Mouse (Mus musculus) kidney, adult 2 months (tissue): Measurements from ENCODE around the gene Sox18. TPM values are rescaled to one million over a fixed set of nuclear protein-coding genes. Genes with fewer than 3 reads are reported as not detected.

Source experiments
- DNase-seq: peaks from one replicate; pipeline ENCODE4 v3.0.0; 2021
- H3K27ac ChIP-seq: fragments of 200-500 bp; 2 replicates; pipeline ENCODE4 v1.5.1; 2012; ENCODE audit warnings: low read depth, low read length, control low read depth, inconsistent platforms; ENCODE audit not compliant: insufficient read depth
- H3K27me3 ChIP-seq: fragments of 200-500 bp; replicated peaks from 2 replicates; pipeline ENCODE4 v1.6.1; 2012; ENCODE audit warnings: mild to moderate bottlenecking, moderate library complexity, low read length, inconsistent platforms; ENCODE audit not compliant: control insufficient read depth, insufficient read depth
- H3K36me3 ChIP-seq: fragments of 200-500 bp; 2 replicates; pipeline ENCODE4 v1.6.1; 2012; ENCODE audit warnings: mild to moderate bottlenecking, moderate library complexity, low read length, inconsistent platforms; ENCODE audit not compliant: control insufficient read depth, insufficient read depth
- H3K4me1 ChIP-seq: fragments of 200-500 bp; 2 replicates; pipeline ENCODE4 v1.6.1; 2011; ENCODE audit warnings: low read length; ENCODE audit not compliant: control insufficient read depth, insufficient read depth
- H3K4me3 ChIP-seq: fragments of 200-500 bp; 2 replicates; pipeline ENCODE4 v1.5.1; 2011; ENCODE audit warnings: mild to moderate bottlenecking, low read depth, low read length, control low read depth; ENCODE audit not compliant: insufficient read depth
- CTCF ChIP-seq: fragments of 200-500 bp; conservative IDR thresholded peaks from 2 replicates; pipeline ENCODE4 v1.5.1; 2011; ENCODE audit warnings: low read depth, mild to moderate bottlenecking, control low read depth, low read length, moderate library complexity, mixed read lengths; ENCODE audit not compliant: insufficient read depth, insufficient read length
- POLR2A ChIP-seq: fragments of 200-500 bp; IDR thresholded peaks from one replicate; pipeline ENCODE4 v1.6.1; 2011; ENCODE audit warnings: low read depth, low read length, control low read depth
- WGBS: fragments of 180-500 bp; shearing (Covaris S2); methylation state at CpG from one replicate; pipeline ENCODE4 v1.1.7; 2018; 5-methylcytosine and 5-hydroxymethylcytosine counted together
- polyA plus RNA-seq: library from polyadenylated mRNA; depleted of rRNA; stranded (reverse); fragments of >200 nt; gene quantifications from 2 replicates; pipeline ENCODE4 v1.2.3, GENCODE M21; 2012

Gene Sox18
- polyA plus RNA-seq, 1 experiment = 53.9 TPM

- DNase-seq = no peak
- Histone ChIP-seq H3K27me3 (no peaks in the 10 kb centered on the region), H3K36me3 (no peaks in the 10 kb centered on the region), H3K4me1 (no peaks in the 10 kb centered on the region), H3K27ac (no peak overlapping the region), H3K4me3 (no peak overlapping the region)
- WGBS = 81% methylated on average over 6 of the region's 6 CpGs
- no peak for TF ChIP-seq POLR2A
- no peak for TF ChIP-seq CTCF
Measured at GRCm38 (mm10) chr2:181691083-181691482, 19.6 kb upstream of the Sox18 start.

GRCm38 (mm10) chr2:181689466-181690160, 18.2 kb upstream of the Sox18 start:
- 88% methylated on average over 10 of the region's 10 CpGs for WGBS
- no peak for DNase-seq
- H3K4me3 ChIP-seq = no peak overlapping the region

DNA sequence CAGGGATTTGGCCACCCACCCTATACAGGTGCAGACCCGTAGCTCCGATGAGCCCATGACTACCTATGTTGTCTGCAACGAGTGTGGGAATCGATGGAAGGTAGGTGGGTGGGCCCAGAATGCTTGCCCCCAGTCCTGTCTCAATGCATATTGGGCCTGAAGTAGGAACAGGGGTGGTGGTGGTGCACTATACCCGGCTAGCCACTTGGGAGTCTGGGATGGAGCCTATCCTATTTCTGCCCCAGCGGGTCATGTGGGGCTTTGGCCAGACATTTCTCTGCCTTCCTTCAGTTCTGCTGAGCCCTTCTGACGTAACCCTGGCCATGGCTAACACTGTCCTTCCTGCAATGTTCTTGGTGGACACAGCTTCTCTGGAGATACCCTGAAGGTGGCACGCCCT, 16.1 kb upstream of the Sox18 start:
- 93% methylated on average over 8 of the region's 8 CpGs for WGBS
- H3K36me3 ChIP-seq = no peaks in the 10 kb centered on the region
- no peak for DNase-seq
- H3K27ac ChIP-seq = no peak overlapping the region
- H3K4me3 ChIP-seq = no peak overlapping the region
- H3K27me3 ChIP-seq = no peaks in the 10 kb centered on the region
- TF ChIP-seq CTCF (no peak), POLR2A (no peak)
- H3K4me1 ChIP-seq = no peaks in the 10 kb centered on the region

More at GRCm38 (mm10) chr2:181689466-181690160, 18.2 kb upstream of the Sox18 start:
- H3K27ac ChIP-seq = no peak overlapping the region
- H3K27me3 ChIP-seq = no peaks in the 10 kb centered on the region
- H3K4me1 ChIP-seq = no peaks in the 10 kb centered on the region
- no peak for TF ChIP-seq POLR2A
- no peak for TF ChIP-seq CTCF
- H3K36me3 ChIP-seq = no peaks in the 10 kb centered on the region

GRCm38 (mm10) chr2:181685686-181686085, 14.2 kb upstream of the Sox18 start:
- H3K36me3 ChIP-seq = no peaks in the 10 kb centered on the region
- H3K27ac ChIP-seq = no peak overlapping the region
- DNase-seq = no peak
- H3K27me3 ChIP-seq = no peaks in the 10 kb centered on the region
- 93% methylated on average over 4 of the region's 4 CpGs for WGBS
- H3K4me1 ChIP-seq = no peaks in the 10 kb centered on the region
- no peak overlapping the region for H3K4me3 ChIP-seq
- TF ChIP-seq POLR2A (no peak), CTCF (no peak)

GRCm38 (mm10) chr2:181684713-181685112, 13.3 kb upstream of the Sox18 start:
- Histone ChIP-seq H3K36me3 (no peaks in the 10 kb centered on the region), H3K27me3 (no peaks in the 10 kb centered on the region), H3K27ac (no peak overlapping the region), H3K4me3 (no peak overlapping the region), H3K4me1 (0 out of 2 replicates have a peak, but pooled peaks cover under 1% of the 10 kb centered on the region)
- no peak for DNase-seq
- 90% methylated on average over 1 of the region's 1 CpGs for WGBS
- TF ChIP-seq POLR2A = no peak
- TF ChIP-seq CTCF = no peak

GRCm38 (mm10) chr2:181683381-181683780, 11.9 kb upstream of the Sox18 start:
- no peaks in the 10 kb centered on the region for H3K36me3 ChIP-seq
- DNase-seq = no peak
- 79% methylated on average over 4 of the region's 4 CpGs for WGBS
- TF ChIP-seq CTCF (no peak), POLR2A (no peak)
- H3K4me3 ChIP-seq = no peak overlapping the region
- H3K4me1 ChIP-seq = 0 out of 2 replicates have a peak, but pooled peaks cover 4% of the 10 kb centered on the region
- no peaks in the 10 kb centered on the region for H3K27me3 ChIP-seq
- H3K27ac ChIP-seq = no peak overlapping the region

- no peak for DNase-seq
- no peak for TF ChIP-seq CTCF
- no peak for TF ChIP-seq POLR2A
- 0 out of 2 replicates have a peak, but pooled peaks cover 4% of the 10 kb centered on the region for H3K4me1 ChIP-seq
- H3K4me3 ChIP-seq = no peak overlapping the region
- no peaks in the 10 kb centered on the region for H3K27me3 ChIP-seq
- H3K27ac ChIP-seq = no peak overlapping the region
- 92% methylated on average over 1 of the region's 1 CpGs for WGBS
- H3K36me3 ChIP-seq = no peaks in the 10 kb centered on the region
Measured at GRCm38 (mm10) chr2:181681978-181682377, 10.5 kb upstream of the Sox18 start.
